8 mouse cellular contexts compared by ENCODE assay signal in genomic region chr7:101101156-101101691, GRCm38 (mm10). TPM values are rescaled to one million over a fixed set of nuclear protein-coding genes. Genes with fewer than 3 reads are reported as not detected.
DNase-seq lines count a peak whose midpoint lies in the region; ATAC-seq and TF ChIP-seq lines count a peak whose summit lies in the region.

No protein-coding gene starts in this region.

- H3K27me3 ChIP-seq in kidney, embryonic 16.5 days (ENCODE audit: insufficient read depth, low read length), result no peaks in the 10 kb centered on the region
- H3K27me3 ChIP-seq in embryonic facial prominence, embryonic 15.5 days, result no peaks in the 10 kb centered on the region
- no peaks in the 10 kb centered on the region for H3K27me3 ChIP-seq in midbrain, postnatal 0 days (ENCODE audit: insufficient read depth, low read length)
- H3K27me3 ChIP-seq in liver, embryonic 11.5 days (replicated peaks; ENCODE audit: control insufficient read depth, insufficient read depth, low read length), result no peaks in the 10 kb centered on the region

- H3K9me3 ChIP-seq in kidney, embryonic 16.5 days (ENCODE audit: low read length), result no peaks in the 10 kb centered on the region
- H3K9me3 ChIP-seq in embryonic facial prominence, embryonic 15.5 days (replicated peaks), result no peaks in the 10 kb centered on the region
- no peaks in the 10 kb centered on the region for H3K9me3 ChIP-seq in midbrain, postnatal 0 days (ENCODE audit: low read length)
- H3K9me3 ChIP-seq in liver, embryonic 11.5 days (ENCODE audit: control insufficient read depth, low read length), result no peaks in the 10 kb centered on the region

- peak; percentile 29 for DNase-seq in kidney, postnatal 14 days
- peak; percentile 61 to 67 for DNase-seq in heart, postnatal 14 days
- peak; percentile 68 to 85 for DNase-seq in left cerebral cortex, postnatal 14 days (ENCODE audit: low spot score in 2 of 2)
- DNase-seq in midbrain, postnatal 0 days (ENCODE audit: low spot score), result peak; percentile 77
- DNase-seq in T-cell, adult 2 months (ENCODE audit: low spot score), result no peak
- DNase-seq in liver, embryonic 11.5 days (ENCODE audit: low spot score), result no peak

- no peaks in the 10 kb centered on the region for H3K36me3 ChIP-seq in kidney, embryonic 16.5 days (ENCODE audit: insufficient read depth, low read length)
- H3K36me3 ChIP-seq in embryonic facial prominence, embryonic 15.5 days, result no peaks in the 10 kb centered on the region
- H3K36me3 ChIP-seq in midbrain, postnatal 0 days (ENCODE audit: insufficient read depth, low read length), result no peaks in the 10 kb centered on the region
- no peaks in the 10 kb centered on the region for H3K36me3 ChIP-seq in liver, embryonic 11.5 days (ENCODE audit: control insufficient read depth, insufficient read depth, low read length)

- H3K4me1 ChIP-seq in kidney, embryonic 16.5 days (ENCODE audit: insufficient read depth, low read length), result no peaks in the 10 kb centered on the region
- peaks cover 11% of the 10 kb centered on the region for H3K4me1 ChIP-seq in embryonic facial prominence, embryonic 15.5 days
- no peaks in the 10 kb centered on the region for H3K4me1 ChIP-seq in midbrain, postnatal 0 days (ENCODE audit: insufficient read depth, low read length)
- H3K4me1 ChIP-seq in liver, embryonic 11.5 days (replicated peaks; ENCODE audit: control insufficient read depth, insufficient read depth, low read length), result peaks cover 2% of the 10 kb centered on the region; the same call in 1 of the 2 replicates

- no peak overlapping the region for H3K4me2 ChIP-seq in kidney, embryonic 16.5 days (replicated peaks; ENCODE audit: low read depth, low read length)
- H3K4me2 ChIP-seq in embryonic facial prominence, embryonic 15.5 days (replicated peaks), result 0 out of 2 replicates have a peak overlapping the region, but pooled peaks have one; percentile 10
- H3K4me2 ChIP-seq in midbrain, postnatal 0 days (ENCODE audit: low read depth, low read length, poor library complexity, severe bottlenecking), result no peak overlapping the region
- no peak overlapping the region for H3K4me2 ChIP-seq in liver, embryonic 11.5 days

- H3K9ac ChIP-seq in kidney, embryonic 16.5 days (replicated peaks; ENCODE audit: low read length), result no peak overlapping the region
- H3K9ac ChIP-seq in embryonic facial prominence, embryonic 15.5 days, result no peak overlapping the region
- H3K9ac ChIP-seq in midbrain, postnatal 0 days (replicated peaks; ENCODE audit: low read length, poor library complexity, severe bottlenecking), result no peak overlapping the region
- no peak overlapping the region for H3K9ac ChIP-seq in liver, embryonic 11.5 days (ENCODE audit: low read depth, low read length)

- no peak overlapping the region for H3K27ac ChIP-seq in kidney, embryonic 16.5 days (ENCODE audit: low read length)
- H3K27ac ChIP-seq in embryonic facial prominence, embryonic 15.5 days (replicated peaks), result peak overlapping the region; percentile 58; the same call in 1 of the 2 replicates
- H3K27ac ChIP-seq in midbrain, postnatal 0 days (ENCODE audit: low read depth, low read length), result 0 out of 2 replicates have a peak overlapping the region, but pooled peaks have one; percentile 18
- H3K27ac ChIP-seq in liver, embryonic 11.5 days (ENCODE audit: low read depth, low read length), result no peak overlapping the region

- 64% methylated on average over 10 of the region's 10 CpGs for WGBS in kidney, embryonic 16.5 days
- 43% methylated on average over 10 of the region's 10 CpGs for WGBS in embryonic facial prominence, embryonic 15.5 days
- WGBS in midbrain, postnatal 0 days, result 40% methylated on average over 10 of the region's 10 CpGs
- 71% methylated on average over 10 of the region's 10 CpGs for WGBS in liver, embryonic 11.5 days

- no peak for ATAC-seq in kidney, embryonic 16.5 days (ENCODE audit: low FRiP score, low TSS enrichment)
- ATAC-seq in embryonic facial prominence, embryonic 15.5 days (ENCODE audit: insufficient number of reproducible peaks, low FRiP score, low TSS enrichment, low read depth), result peak; percentile 32; the same call in 1 of the 2 replicates
- ATAC-seq in midbrain, postnatal 0 days (ENCODE audit: low FRiP score), result 0 out of 2 replicates have a peak, but pooled peaks have one; percentile 41
- no peak for ATAC-seq in liver, embryonic 11.5 days (replicated peaks; ENCODE audit: low FRiP score)

- no peak overlapping the region for H3K4me3 ChIP-seq in kidney, embryonic 16.5 days (ENCODE audit: low read length)
- no peak overlapping the region for H3K4me3 ChIP-seq in embryonic facial prominence, embryonic 15.5 days (replicated peaks)
- no peak overlapping the region for H3K4me3 ChIP-seq in midbrain, postnatal 0 days (ENCODE audit: low read depth, low read length)
- no peak overlapping the region for H3K4me3 ChIP-seq in liver, embryonic 11.5 days (ENCODE audit: low read depth, low read length)

- no peak for TF ChIP-seq CTCF in midbrain, postnatal 0 days (IDR thresholded peaks at IDR 0.05)

- intact Hi-C loops in heart, postnatal 14 days (cut with DNase I), result no loop called here
- intact Hi-C loops in left cerebral cortex, postnatal 14 days (cut with DNase I), result no loop called here

RNA-seq across cellular contexts. Expression of gene Fchsd2, which starts 8.6 kb away (rescaled TPM):
- polyA plus RNA-seq in kidney, embryonic 16.5 days (2015; fragmentation: Nextera tagmentation; extraction: Ambion mirVana), result 24.6 and 28.5 TPM in 2 replicates
- polyA plus RNA-seq in embryonic facial prominence, embryonic 15.5 days (2015; fragmentation: Nextera tagmentation; extraction: Ambion mirVana), result 19.6 and 21.9 TPM in 2 replicates
- total RNA-seq in heart, postnatal 14 days (2021), result 10 to 100 TPM; 28.9 to 31.3 TPM
- total RNA-seq in left cerebral cortex, postnatal 14 days (2021), result 10 to 100 TPM; 45.1 to 51.7 TPM
- 55.7 and 67.7 TPM in 2 replicates for total RNA-seq in midbrain, postnatal 0 days (2014; rRNA removed)
- 34.3 and 39.2 TPM in 2 replicates for polyA plus RNA-seq in midbrain, postnatal 0 days (2015; fragmentation: Nextera tagmentation; extraction: Ambion mirVana)
- 14.2 and 14.4 TPM in 2 replicates for polyA plus RNA-seq in liver, embryonic 11.5 days (2014; fragmentation: Nextera tagmentation; extraction: Ambion mirVana)

Comparison
In these comparisons a context has a peak if more than half of its experiments do, and no peak if none do; other contexts are left out.
1. DNase-seq: peak in kidney, postnatal 14 days (single experiment), heart, postnatal 14 days (2 of 2), left cerebral cortex, postnatal 14 days (2 of 2) and midbrain, postnatal 0 days (single experiment); none in T-cell, adult 2 months (single experiment) and liver, embryonic 11.5 days (single experiment).
2. ATAC-seq: peak in embryonic facial prominence, embryonic 15.5 days (single experiment) and midbrain, postnatal 0 days (single experiment); none in kidney, embryonic 16.5 days (single experiment) and liver, embryonic 11.5 days (single experiment).
3. H3K27ac ChIP-seq: peak in embryonic facial prominence, embryonic 15.5 days (single experiment) and midbrain, postnatal 0 days (single experiment); none in kidney, embryonic 16.5 days (single experiment) and liver, embryonic 11.5 days (single experiment).